Mouse (Mus musculus): ENCODE measurements at regions not wholly inside any gene's neighbourhood (a gene's known extent, or its start where the extent isn't known, plus 50 kb on each side); places are given as distances from the start of the nearest gene placed in this dataset.
A peak's percentile ranks its signal among the peaks of the same experiment; 100 is the strongest.

GRCm38 (mm10) chr4:89440821-89441220, 130.0 kb upstream of the Cdkn2b start:
- TF ChIP-seq POLR2A (IDR thresholded peaks at IDR 0.05; ENCODE audit: borderline replicate concordance, extremely low read depth, low read depth, low read length) (no peak), CTCF (IDR thresholded peaks at IDR 0.05; ENCODE audit: insufficient read depth, low read length) (no peak)
- DNase-seq: no peak
- 32% methylated on average over 3 of the region's 3 CpGs for WGBS

GRCm38 (mm10) chr4:89440326-89440725, 129.5 kb upstream of the Cdkn2b start:
- DNase-seq: no peak
- 52% methylated on average over 4 of the region's 4 CpGs for WGBS
- Histone ChIP-seq H3K4me3 (replicated peaks; ENCODE audit: extremely low read depth, low read depth, low read length) (no peak overlapping the region), H3K4me1 (ENCODE audit: control insufficient read depth, insufficient read depth, low read length) (peaks cover under 1% of the 10 kb centered on the region; the same call in 1 of the 2 replicates)
- TF ChIP-seq CTCF (IDR thresholded peaks at IDR 0.05; ENCODE audit: insufficient read depth, low read length) (no peak), POLR2A (IDR thresholded peaks at IDR 0.05; ENCODE audit: borderline replicate concordance, extremely low read depth, low read depth, low read length) (no peak)

More at GRCm38 (mm10) chr4:89440821-89441220, 130.0 kb upstream of the Cdkn2b start:
- Histone ChIP-seq H3K4me1 (ENCODE audit: control insufficient read depth, insufficient read depth, low read length) (peaks cover 4% of the 10 kb centered on the region; the same call in 1 of the 2 replicates), H3K4me3 (replicated peaks; ENCODE audit: extremely low read depth, low read depth, low read length) (no peak overlapping the region)

GRCm38 (mm10) chr4:89438665-89439064, 127.8 kb upstream of the Cdkn2b start:
- WGBS: 88% methylated on average over 2 of the region's 2 CpGs
- DNase-seq: no peak
- Histone ChIP-seq H3K4me3 (replicated peaks; ENCODE audit: extremely low read depth, low read depth, low read length) (no peak overlapping the region), H3K4me1 (ENCODE audit: control insufficient read depth, insufficient read depth, low read length) (no peaks in the 10 kb centered on the region)
- TF ChIP-seq POLR2A (IDR thresholded peaks at IDR 0.05; ENCODE audit: borderline replicate concordance, extremely low read depth, low read depth, low read length): no peak
- no peak for TF ChIP-seq CTCF (IDR thresholded peaks at IDR 0.05; ENCODE audit: insufficient read depth, low read length)

- Histone ChIP-seq H3K4me1 (ENCODE audit: control insufficient read depth, insufficient read depth, low read length) (no peaks in the 10 kb centered on the region), H3K4me3 (replicated peaks; ENCODE audit: extremely low read depth, low read depth, low read length) (no peak overlapping the region)
- WGBS: 78% methylated on average over 3 of the region's 3 CpGs
- no peak for TF ChIP-seq POLR2A (IDR thresholded peaks at IDR 0.05; ENCODE audit: borderline replicate concordance, extremely low read depth, low read depth, low read length)
- TF ChIP-seq CTCF (IDR thresholded peaks at IDR 0.05; ENCODE audit: insufficient read depth, low read length): no peak
- DNase-seq: no peak
Measured at GRCm38 (mm10) chr4:89436764-89437163, 125.9 kb upstream of the Cdkn2b start.

- no peaks in the 10 kb centered on the region for H3K4me1 ChIP-seq (ENCODE audit: control insufficient read depth, insufficient read depth, low read length)
- H3K4me3 ChIP-seq (replicated peaks; ENCODE audit: extremely low read depth, low read depth, low read length): no peak overlapping the region
- WGBS: 57% methylated on average over 3 of the region's 3 CpGs
- no peak for DNase-seq
- TF ChIP-seq POLR2A (IDR thresholded peaks at IDR 0.05; ENCODE audit: borderline replicate concordance, extremely low read depth, low read depth, low read length) (no peak), CTCF (IDR thresholded peaks at IDR 0.05; ENCODE audit: insufficient read depth, low read length) (no peak)
Measured at GRCm38 (mm10) chr4:89434152-89434551, 123.3 kb upstream of the Cdkn2b start.

- no peak for DNase-seq
- no peaks in the 10 kb centered on the region for H3K4me1 ChIP-seq (ENCODE audit: control insufficient read depth, insufficient read depth, low read length)
- 47% methylated on average over 5 of the region's 5 CpGs for WGBS
- no peak overlapping the region for H3K4me3 ChIP-seq (replicated peaks; ENCODE audit: extremely low read depth, low read depth, low read length)
- TF ChIP-seq CTCF (IDR thresholded peaks at IDR 0.05; ENCODE audit: insufficient read depth, low read length) (no peak), POLR2A (IDR thresholded peaks at IDR 0.05; ENCODE audit: borderline replicate concordance, extremely low read depth, low read depth, low read length) (no peak)
Measured at GRCm38 (mm10) chr4:89433528-89433927, 122.7 kb upstream of the Cdkn2b start.

GRCm38 (mm10) chr4:89431520-89431919, 120.7 kb upstream of the Cdkn2b start:
- WGBS: 74% methylated on average over 6 of the region's 6 CpGs

DNA sequence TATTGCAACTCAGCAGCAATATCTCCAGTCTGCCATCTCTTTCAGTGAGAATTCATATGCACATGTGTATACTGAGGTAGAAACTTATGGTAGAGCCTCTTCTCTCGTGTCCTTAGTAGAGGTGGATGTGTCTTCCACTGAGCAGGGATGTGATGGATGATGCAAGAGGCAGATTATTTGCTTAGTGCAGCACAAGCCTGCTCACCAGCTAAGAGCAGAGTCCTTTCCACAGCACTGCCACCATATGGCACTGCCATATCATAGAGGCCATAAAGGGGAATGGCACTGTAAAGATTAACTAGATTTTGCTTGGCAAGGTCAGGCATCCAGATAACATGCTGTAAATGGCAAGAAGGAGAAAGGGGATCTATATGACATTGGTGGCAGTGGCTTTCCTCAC, 117.6 kb upstream of the Cdkn2b start:
- no peak for DNase-seq
- H3K4me3 ChIP-seq (replicated peaks; ENCODE audit: extremely low read depth, low read depth, low read length): no peak overlapping the region
- H3K4me1 ChIP-seq (ENCODE audit: control insufficient read depth, insufficient read depth, low read length): no peaks in the 10 kb centered on the region
- 63% methylated on average over 1 of the region's 1 CpGs for WGBS
- TF ChIP-seq CTCF (IDR thresholded peaks at IDR 0.05; ENCODE audit: insufficient read depth, low read length): no peak
- TF ChIP-seq POLR2A (IDR thresholded peaks at IDR 0.05; ENCODE audit: borderline replicate concordance, extremely low read depth, low read depth, low read length): no peak

More at GRCm38 (mm10) chr4:89431520-89431919, 120.7 kb upstream of the Cdkn2b start:
- Histone ChIP-seq H3K4me3 (replicated peaks; ENCODE audit: extremely low read depth, low read depth, low read length) (no peak overlapping the region), H3K4me1 (ENCODE audit: control insufficient read depth, insufficient read depth, low read length) (no peaks in the 10 kb centered on the region)
- TF ChIP-seq POLR2A (IDR thresholded peaks at IDR 0.05; ENCODE audit: borderline replicate concordance, extremely low read depth, low read depth, low read length) (no peak), CTCF (IDR thresholded peaks at IDR 0.05; ENCODE audit: insufficient read depth, low read length) (no peak)
- DNase-seq: no peak

DNA sequence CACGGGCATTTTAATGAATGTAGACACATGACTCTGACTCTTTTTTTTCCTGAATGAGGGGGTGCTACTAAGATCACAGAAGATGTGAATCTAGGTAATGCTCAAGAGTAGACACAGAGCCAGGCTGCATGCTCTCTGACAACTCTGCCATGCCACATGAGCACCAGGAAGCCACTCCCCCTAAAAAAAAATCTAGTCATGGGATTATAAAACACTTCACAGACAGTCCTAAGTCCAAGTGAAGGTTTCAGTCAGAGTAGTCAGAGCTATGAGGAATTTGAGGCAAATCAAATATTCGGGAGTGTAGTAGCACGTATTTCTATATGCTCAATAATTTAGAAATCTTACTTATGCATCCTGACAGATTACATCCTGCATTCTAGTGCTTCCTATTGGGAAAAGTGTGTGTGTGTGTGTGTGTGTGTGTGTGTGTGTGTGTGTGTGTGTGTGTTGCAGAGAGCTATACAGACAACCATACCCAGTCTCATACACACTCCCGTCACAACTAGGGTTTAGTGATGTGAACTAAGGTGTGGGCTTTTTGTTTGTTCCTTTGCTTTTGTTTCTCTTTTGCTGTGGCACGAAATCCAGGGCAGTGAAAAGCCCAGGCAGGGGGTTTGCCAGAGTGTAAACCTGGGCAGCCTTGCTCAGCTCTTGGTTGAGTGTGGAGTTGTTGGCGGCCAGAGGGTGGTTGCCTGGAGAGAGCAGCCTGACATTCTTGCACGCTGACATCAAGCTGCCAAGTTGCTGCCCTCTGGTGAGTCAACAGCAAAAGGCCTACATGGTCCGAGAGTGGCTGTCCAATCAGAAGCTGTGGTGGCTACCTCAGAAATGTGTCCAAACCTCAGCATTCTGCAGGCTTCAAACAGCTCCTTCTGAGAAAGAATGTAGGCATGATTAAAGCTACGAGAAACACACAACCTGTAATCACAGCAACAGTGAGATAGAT, 116.8 kb upstream of the Cdkn2b start:
- Histone ChIP-seq H3K4me1 (ENCODE audit: control insufficient read depth, insufficient read depth, low read length) (no peaks in the 10 kb centered on the region), H3K4me3 (replicated peaks; ENCODE audit: extremely low read depth, low read depth, low read length) (no peak overlapping the region)
- TF ChIP-seq POLR2A (IDR thresholded peaks at IDR 0.05; ENCODE audit: borderline replicate concordance, extremely low read depth, low read depth, low read length) (no peak), CTCF (IDR thresholded peaks at IDR 0.05; ENCODE audit: insufficient read depth, low read length) (peak; percentile 37; the same call in 1 of the 2 replicates)
- WGBS: 40% methylated on average over 9 of the region's 9 CpGs
- DNase-seq: peak; percentile 66

GRCm38 (mm10) chr4:89425916-89426315, 115.1 kb upstream of the Cdkn2b start:
- Histone ChIP-seq H3K4me1 (ENCODE audit: control insufficient read depth, insufficient read depth, low read length) (no peaks in the 10 kb centered on the region), H3K4me3 (replicated peaks; ENCODE audit: extremely low read depth, low read depth, low read length) (no peak overlapping the region)
- WGBS: 42% methylated on average over 2 of the region's 2 CpGs
- TF ChIP-seq POLR2A (IDR thresholded peaks at IDR 0.05; ENCODE audit: borderline replicate concordance, extremely low read depth, low read depth, low read length): no peak
- DNase-seq: peak; percentile 49
